Mouse (Mus musculus) adrenal gland, adult 18-20 months (tissue): Measurements from ENCODE around the gene Hmox1. TPM values are rescaled to one million over a fixed set of nuclear protein-coding genes. Genes with fewer than 3 reads are reported as not detected.

Experiments used
- total RNA-seq, 2 experiments: library from RNA; stranded (reverse); gene quantifications; 1 replicate in 1 of 2; 2 replicates in 1 of 2; pipeline ENCODE4 v1.2.3; 2021

Hmox1 gene
- total RNA-seq, 2 experiments from 2014 or later = 66.8 to 386 TPM

Other genes with a start within 250 kb of the Hmox1 start
- not detected for gene Isx, start 220.4 kb upstream of the Hmox1 start, total RNA-seq
- gene Hmgxb4, start 100.3 kb upstream of the Hmox1 start, total RNA-seq = 10 to 100 TPM; 17.4 to 20.6 TPM
- 10 to 100 TPM; 40.8 to 46.1 TPM for gene Tom1, start 59.9 kb upstream of the Hmox1 start, total RNA-seq
- gene Mcm5, start 15.9 kb downstream of the Hmox1 start, total RNA-seq = 1 to 10 TPM; 7.3 to 7.5 TPM
- gene Rasd2, start 120.3 kb downstream of the Hmox1 start, total RNA-seq = 1 to 10 TPM; 1.9 to 3.6 TPM